Mouse (Mus musculus): ENCODE results near the gene Gm10964. TPM values are rescaled to one million over a fixed set of nuclear protein-coding genes. Genes with fewer than 3 reads are reported as not detected.

Gm10964 gene
- not detected for total RNA-seq (2023)

GRCm38 (mm10) chr3:103739329-103739728 lies at the start of gene Gm10964:
Gene Gm10964 (plus strand): TSS chr3:103739366.

DNA sequence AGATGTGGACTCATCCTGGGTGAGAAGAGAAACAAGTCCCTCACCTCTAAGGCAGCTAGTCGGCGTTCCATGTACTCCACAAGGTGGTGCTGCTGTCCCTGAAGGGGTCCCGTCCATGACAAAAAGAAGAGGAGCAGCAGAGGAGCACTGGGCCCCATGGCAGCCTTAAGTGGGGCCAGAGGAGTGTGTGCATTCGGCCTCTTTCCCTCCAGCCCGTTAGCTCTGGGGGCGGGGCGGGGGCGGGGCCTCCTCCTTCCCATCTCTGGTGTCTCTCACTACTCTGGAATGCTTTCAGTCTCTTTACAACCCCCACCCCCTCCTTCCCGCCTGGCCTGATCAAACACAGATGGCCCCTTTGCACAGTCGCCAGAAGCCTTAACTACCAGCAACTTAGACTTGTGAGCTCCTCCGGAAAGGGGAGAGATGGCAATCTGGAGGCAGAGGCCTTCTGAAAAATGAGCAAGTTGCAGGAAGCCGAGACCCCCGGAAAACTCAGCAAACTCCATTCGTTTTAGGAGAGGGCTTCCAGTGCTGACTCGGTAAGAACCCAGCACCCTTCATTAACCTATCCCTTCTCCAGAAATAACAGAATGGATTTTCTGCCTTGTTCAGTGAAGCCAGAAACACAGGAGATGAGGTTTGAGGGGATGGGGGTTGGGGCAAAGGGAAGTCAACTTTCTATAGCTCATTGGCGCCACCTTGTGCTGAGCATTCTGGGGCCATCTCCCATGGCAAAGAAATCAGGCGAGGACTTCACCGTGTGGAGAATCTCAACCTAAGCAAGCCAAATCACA lies 1.2 kb upstream of the Gm10964 start, which contains the start of gene Olfml3:
Gene Olfml3 (minus strand): TSS at position 224 of the 794 bp plus-strand sequence.

GRCm38 (mm10) chr3:103791230-103792110 lies 52.3 kb downstream of the Gm10964 start, which contains the start of gene Hipk1:
Gene Hipk1 (minus strand): TSS chr3:103791563.

Other genes with a start within 250 kb of the Gm10964 start
- not detected for gene Syt6, start 164.1 kb upstream of the Gm10964 start, total RNA-seq (2023)
- 1 to 10 TPM in 1 of 2 experiments, under 1 TPM in 1; 0.33 to 1.2 TPM for gene Atg4a-ps, start 93.3 kb upstream of the Gm10964 start, total RNA-seq (2023)
- 1 to 10 TPM; 1.3 to 3.6 TPM for gene Olfml3, start 1.4 kb upstream of the Gm10964 start, total RNA-seq (2023)
- gene Hipk1, start 52.2 kb downstream of the Gm10964 start, total RNA-seq (2023): 100 to 1,000 TPM; 392 to 424 TPM
- 10 to 100 TPM; 59.3 to 61.6 TPM for gene Dclre1b, start 70.1 kb downstream of the Gm10964 start, total RNA-seq (2023)
- gene Ap4b1, start 70.2 kb downstream of the Gm10964 start, total RNA-seq (2023): 10 to 100 TPM; 18.4 to 19.4 TPM
- under 1 TPM in 1 of 2 experiments, not detected in 1; 0.24 TPM for gene Gm43064, start 70.2 kb downstream of the Gm10964 start, total RNA-seq (2023)
- 1 to 10 TPM in 1 of 2 experiments, under 1 TPM in 1; 0.79 to 2.1 TPM for gene Bcl2l15, start 93.2 kb downstream of the Gm10964 start, total RNA-seq (2023)
- 10 to 100 TPM; 58.0 to 66.1 TPM for gene Ptpn22, start 120.4 kb downstream of the Gm10964 start, total RNA-seq (2023)
- 10 to 100 TPM; 18.2 to 18.5 TPM for gene Rsbn1, start 174.8 kb downstream of the Gm10964 start, total RNA-seq (2023)
- 1 to 10 TPM; 7.8 to 8.7 TPM for gene Phtf1, start 228.7 kb downstream of the Gm10964 start, total RNA-seq (2023)